Mouse (Mus musculus): ENCODE measurements around the gene Grb10. TPM values are rescaled to one million over a fixed set of nuclear protein-coding genes. Genes with fewer than 3 reads are reported as not detected.

Gene Grb10
- polyA plus RNA-seq, 1 experiment from 2014 or later: 144 TPM

GRCm38 (mm10) chr11:11968830-11969229 is 69.7 kb downstream of the Grb10 start:
- WGBS: 46% methylated on average over 6 of the region's 6 CpGs
- DNase-seq (ENCODE audit: low spot score, missing footprints) (no peak), ATAC-seq (ENCODE audit: low FRiP score) (no peak)
- H3K27me3 ChIP-seq (ENCODE audit: control insufficient read depth, insufficient read depth, low read length): no peaks in the 10 kb centered on the region
- H3K9me3 ChIP-seq (ENCODE audit: control insufficient read depth, low read length): peaks cover 4% of the 10 kb centered on the region; the same call in 1 of the 2 replicates
- H3K9ac ChIP-seq (ENCODE audit: low read length): no peak overlapping the region
- H3K4me1 ChIP-seq (ENCODE audit: control insufficient read depth, insufficient read depth, low read length): peaks cover 3% of the 10 kb centered on the region
- no peak overlapping the region for H3K27ac ChIP-seq (ENCODE audit: low read depth, low read length)
- H3K4me2 ChIP-seq: no peak overlapping the region
- H3K36me3 ChIP-seq (ENCODE audit: control insufficient read depth, insufficient read depth, low read length): peaks cover 5% of the 10 kb centered on the region
- no peak overlapping the region for H3K4me3 ChIP-seq (ENCODE audit: low read depth, low read length)

DNA sequence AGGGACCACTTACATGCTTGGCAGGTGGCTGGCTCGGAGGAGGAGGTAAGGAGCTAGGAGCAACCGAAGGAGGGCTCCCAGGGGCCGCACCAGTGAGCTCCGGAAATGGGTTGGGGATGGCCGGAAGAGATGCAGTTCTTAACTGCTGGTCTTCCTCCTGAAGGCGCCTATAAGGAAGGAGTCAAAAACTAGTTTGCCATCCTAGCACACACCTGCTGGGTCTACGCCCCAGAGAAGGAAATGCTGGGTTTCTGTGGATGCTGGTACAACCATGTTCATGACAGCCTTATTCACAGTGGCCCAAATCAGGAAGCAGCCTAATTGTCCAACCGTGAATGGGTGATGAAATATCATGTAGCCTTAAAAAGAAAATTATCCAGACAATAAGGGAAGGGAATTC is 71.0 kb downstream of the Grb10 start:
- Histone ChIP-seq H3K4me2 (no peak overlapping the region), H3K4me1 (ENCODE audit: control insufficient read depth, insufficient read depth, low read length) (peaks cover 6% of the 10 kb centered on the region; the same call in 1 of the 2 replicates), H3K27ac (ENCODE audit: low read depth, low read length) (no peak overlapping the region), H3K4me3 (ENCODE audit: low read depth, low read length) (no peak overlapping the region), H3K27me3 (ENCODE audit: control insufficient read depth, insufficient read depth, low read length) (no peaks in the 10 kb centered on the region), H3K9me3 (ENCODE audit: control insufficient read depth, low read length) (peaks cover 4% of the 10 kb centered on the region; the same call in 1 of the 2 replicates), H3K36me3 (ENCODE audit: control insufficient read depth, insufficient read depth, low read length) (peaks cover 5% of the 10 kb centered on the region), H3K9ac (ENCODE audit: low read length) (no peak overlapping the region)
- no peak for DNase-seq (ENCODE audit: low spot score, missing footprints)
- WGBS: 86% methylated on average over 8 of the region's 8 CpGs
- no peak for ATAC-seq (ENCODE audit: low FRiP score)

DNA sequence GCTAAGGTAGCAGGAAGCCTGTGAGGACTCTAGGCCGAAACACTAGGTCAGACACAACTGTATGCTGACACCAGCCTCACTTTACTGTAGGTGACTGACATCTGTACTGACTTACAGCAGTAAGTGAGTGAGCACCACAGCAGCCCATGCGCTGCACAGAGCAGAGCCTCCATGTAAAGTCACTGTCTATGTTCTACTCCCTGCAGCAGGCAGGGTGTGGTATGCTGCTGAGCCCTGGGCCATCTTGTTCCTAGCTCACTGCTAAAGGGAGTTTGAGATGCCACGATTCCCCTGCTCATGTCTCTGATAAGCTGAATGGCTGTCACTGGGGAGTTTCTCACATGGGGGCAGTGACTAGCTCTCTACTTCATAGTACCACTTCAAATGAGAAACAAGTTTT is 72.3 kb downstream of the Grb10 start:
- no peak for ATAC-seq (ENCODE audit: low FRiP score)
- no peak overlapping the region for H3K27ac ChIP-seq (ENCODE audit: low read depth, low read length)

DNA sequence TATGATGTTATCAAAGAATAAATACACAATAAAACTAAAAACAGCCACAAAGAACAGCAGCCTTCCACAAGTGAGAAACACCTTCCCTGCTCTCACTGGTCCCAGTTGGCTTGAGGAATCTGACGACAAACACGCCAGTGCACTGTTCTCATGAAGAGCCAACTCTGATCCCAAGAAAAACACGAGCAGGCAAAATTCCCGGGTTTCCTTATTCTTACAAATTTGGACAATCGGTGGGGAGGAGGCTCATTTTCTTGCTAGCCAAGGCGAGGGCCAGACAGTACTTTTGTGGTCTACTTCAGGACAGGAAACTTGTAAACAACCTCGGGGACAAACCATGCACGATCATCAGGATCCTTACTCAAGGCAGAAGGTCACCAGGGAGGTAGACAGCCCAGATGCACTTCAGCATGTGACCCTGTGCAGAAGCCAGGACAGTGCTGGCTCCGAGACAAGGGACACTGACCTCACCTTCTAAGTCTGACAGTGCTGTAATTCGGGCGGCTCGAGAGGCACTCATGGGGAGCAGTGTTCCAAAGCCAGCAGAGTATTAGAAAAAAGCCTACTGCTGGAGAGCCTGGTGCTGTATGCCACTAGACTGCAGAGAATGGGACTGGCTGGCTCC is 72.9 kb downstream of the Grb10 start:
- H3K27me3 ChIP-seq (ENCODE audit: control insufficient read depth, insufficient read depth, low read length): no peaks in the 10 kb centered on the region
- no peak overlapping the region for H3K4me3 ChIP-seq (ENCODE audit: low read depth, low read length)
- no peak overlapping the region for H3K27ac ChIP-seq (ENCODE audit: low read depth, low read length)
- H3K4me1 ChIP-seq (ENCODE audit: control insufficient read depth, insufficient read depth, low read length): peaks cover 9% of the 10 kb centered on the region
- peaks cover 3% of the 10 kb centered on the region for H3K36me3 ChIP-seq (ENCODE audit: control insufficient read depth, insufficient read depth, low read length)
- no peaks in the 10 kb centered on the region for H3K9me3 ChIP-seq (ENCODE audit: control insufficient read depth, low read length)
- no peak overlapping the region for H3K9ac ChIP-seq (ENCODE audit: low read length)
- ATAC-seq (ENCODE audit: low FRiP score) (no peak), DNase-seq (ENCODE audit: low spot score, missing footprints) (no peak)
- H3K4me2 ChIP-seq: no peak overlapping the region
- WGBS: 80% methylated on average over 12 of the region's 12 CpGs

More for the DNA sequence above, 72.3 kb downstream of the Grb10 start:
- peaks cover 6% of the 10 kb centered on the region; the same call in 1 of the 2 replicates for H3K4me1 ChIP-seq (ENCODE audit: control insufficient read depth, insufficient read depth, low read length)
- H3K9ac ChIP-seq (ENCODE audit: low read length): no peak overlapping the region
- H3K9me3 ChIP-seq (ENCODE audit: control insufficient read depth, low read length): peaks cover 4% of the 10 kb centered on the region; the same call in 1 of the 2 replicates
- WGBS: 94% methylated on average over 3 of the region's 3 CpGs
- DNase-seq (ENCODE audit: low spot score, missing footprints): no peak
- no peaks in the 10 kb centered on the region for H3K27me3 ChIP-seq (ENCODE audit: control insufficient read depth, insufficient read depth, low read length)
- peaks cover 3% of the 10 kb centered on the region for H3K36me3 ChIP-seq (ENCODE audit: control insufficient read depth, insufficient read depth, low read length)
- H3K4me2 ChIP-seq: no peak overlapping the region
- no peak overlapping the region for H3K4me3 ChIP-seq (ENCODE audit: low read depth, low read length)

DNA sequence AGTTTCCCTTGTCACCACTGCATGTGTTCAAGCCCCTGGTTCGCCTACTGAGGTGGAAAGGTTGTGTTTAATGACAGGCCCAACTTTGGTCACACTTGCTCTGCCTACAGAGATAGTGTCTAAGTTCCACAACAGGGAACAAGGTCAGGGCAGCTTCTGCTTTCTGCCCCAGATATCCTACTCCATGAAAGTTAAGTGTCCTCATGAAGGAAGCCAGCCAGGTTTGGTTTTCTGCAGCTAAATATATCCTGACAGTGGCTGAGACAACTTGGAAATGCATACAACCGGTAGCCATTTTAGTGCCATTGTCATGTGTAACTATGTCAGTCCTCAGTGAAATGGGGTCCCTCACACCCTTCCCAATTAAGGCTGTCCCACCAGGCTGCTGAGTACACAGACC is 73.8 kb downstream of the Grb10 start:
- Histone ChIP-seq H3K4me2 (no peak overlapping the region), H3K9me3 (ENCODE audit: control insufficient read depth, low read length) (no peaks in the 10 kb centered on the region), H3K4me3 (ENCODE audit: low read depth, low read length) (no peak overlapping the region), H3K36me3 (ENCODE audit: control insufficient read depth, insufficient read depth, low read length) (no peaks in the 10 kb centered on the region; the same call in 1 of the 2 replicates), H3K27ac (ENCODE audit: low read depth, low read length) (no peak overlapping the region), H3K4me1 (ENCODE audit: control insufficient read depth, insufficient read depth, low read length) (peaks cover 9% of the 10 kb centered on the region), H3K9ac (ENCODE audit: low read length) (no peak overlapping the region), H3K27me3 (ENCODE audit: control insufficient read depth, insufficient read depth, low read length) (no peaks in the 10 kb centered on the region)
- ATAC-seq (ENCODE audit: low FRiP score) (no peak), DNase-seq (ENCODE audit: low spot score, missing footprints) (no peak)
- WGBS: 98% methylated on average over 2 of the region's 2 CpGs

DNA sequence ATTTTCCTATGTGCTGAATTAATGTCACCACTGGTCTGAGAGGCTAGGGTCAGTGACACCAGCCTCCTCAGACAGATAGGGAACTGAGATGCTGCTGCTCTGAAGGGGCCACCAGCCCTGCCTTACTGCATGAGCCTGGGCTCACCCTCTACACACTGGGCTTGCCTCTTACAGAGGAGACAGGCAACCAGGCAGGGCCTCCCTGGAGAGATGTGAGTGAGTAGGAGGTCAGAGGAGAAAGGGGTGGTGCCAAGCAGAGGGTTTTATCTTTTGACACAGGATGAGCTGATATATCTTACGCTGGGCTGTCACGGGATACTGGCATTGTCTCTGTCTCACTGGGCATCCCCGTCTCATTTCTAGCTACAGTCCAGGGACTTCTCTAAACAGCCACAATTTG is 74.9 kb downstream of the Grb10 start:
- ATAC-seq (ENCODE audit: low FRiP score) (peak; percentile 49; the same call in 1 of the 2 replicates), DNase-seq (ENCODE audit: low spot score, missing footprints) (no peak)
- H3K27me3 ChIP-seq (ENCODE audit: control insufficient read depth, insufficient read depth, low read length): no peaks in the 10 kb centered on the region
- no peaks in the 10 kb centered on the region; the same call in 1 of the 2 replicates for H3K36me3 ChIP-seq (ENCODE audit: control insufficient read depth, insufficient read depth, low read length)
- H3K4me3 ChIP-seq (ENCODE audit: low read depth, low read length): no peak overlapping the region
- H3K4me1 ChIP-seq (ENCODE audit: control insufficient read depth, insufficient read depth, low read length): peaks cover 9% of the 10 kb centered on the region
- 72% methylated on average over 3 of the region's 3 CpGs for WGBS
- H3K27ac ChIP-seq (ENCODE audit: low read depth, low read length): no peak overlapping the region
- no peak overlapping the region for H3K9ac ChIP-seq (ENCODE audit: low read length)
- H3K4me2 ChIP-seq: no peak overlapping the region
- H3K9me3 ChIP-seq (ENCODE audit: control insufficient read depth, low read length): no peaks in the 10 kb centered on the region

- H3K4me1 ChIP-seq (ENCODE audit: control insufficient read depth, insufficient read depth, low read length): peaks cover 9% of the 10 kb centered on the region
- 88% methylated on average over 2 of the region's 2 CpGs for WGBS
- no peaks in the 10 kb centered on the region; the same call in 1 of the 2 replicates for H3K36me3 ChIP-seq (ENCODE audit: control insufficient read depth, insufficient read depth, low read length)
- H3K27me3 ChIP-seq (ENCODE audit: control insufficient read depth, insufficient read depth, low read length): no peaks in the 10 kb centered on the region
- H3K9me3 ChIP-seq (ENCODE audit: control insufficient read depth, low read length): no peaks in the 10 kb centered on the region
- no peak overlapping the region for H3K4me2 ChIP-seq
- H3K9ac ChIP-seq (ENCODE audit: low read length): no peak overlapping the region
- no peak overlapping the region for H3K27ac ChIP-seq (ENCODE audit: low read depth, low read length)
- DNase-seq (ENCODE audit: low spot score, missing footprints) (no peak), ATAC-seq (ENCODE audit: low FRiP score) (no peak)
- H3K4me3 ChIP-seq (ENCODE audit: low read depth, low read length): no peak overlapping the region
Observed at GRCm38 (mm10) chr11:11963065-11963464, 75.4 kb downstream of the Grb10 start.

GRCm38 (mm10) chr11:11962629-11962954 is 75.9 kb downstream of the Grb10 start:
- ATAC-seq (ENCODE audit: low FRiP score) (peak; percentile 59; the same call in 1 of the 2 replicates), DNase-seq (ENCODE audit: low spot score, missing footprints) (no peak)
- WGBS: 6% methylated on average over 5 of the region's 5 CpGs
- no peak overlapping the region for H3K4me3 ChIP-seq (ENCODE audit: low read depth, low read length)
- H3K9me3 ChIP-seq (ENCODE audit: control insufficient read depth, low read length): no peaks in the 10 kb centered on the region
- no peaks in the 10 kb centered on the region for H3K27me3 ChIP-seq (ENCODE audit: control insufficient read depth, insufficient read depth, low read length)
- H3K27ac ChIP-seq (ENCODE audit: low read depth, low read length): no peak overlapping the region
- peaks cover 9% of the 10 kb centered on the region for H3K4me1 ChIP-seq (ENCODE audit: control insufficient read depth, insufficient read depth, low read length)
- no peaks in the 10 kb centered on the region; the same call in 1 of the 2 replicates for H3K36me3 ChIP-seq (ENCODE audit: control insufficient read depth, insufficient read depth, low read length)
- H3K4me2 ChIP-seq: no peak overlapping the region
- no peak overlapping the region for H3K9ac ChIP-seq (ENCODE audit: low read length)

DNA sequence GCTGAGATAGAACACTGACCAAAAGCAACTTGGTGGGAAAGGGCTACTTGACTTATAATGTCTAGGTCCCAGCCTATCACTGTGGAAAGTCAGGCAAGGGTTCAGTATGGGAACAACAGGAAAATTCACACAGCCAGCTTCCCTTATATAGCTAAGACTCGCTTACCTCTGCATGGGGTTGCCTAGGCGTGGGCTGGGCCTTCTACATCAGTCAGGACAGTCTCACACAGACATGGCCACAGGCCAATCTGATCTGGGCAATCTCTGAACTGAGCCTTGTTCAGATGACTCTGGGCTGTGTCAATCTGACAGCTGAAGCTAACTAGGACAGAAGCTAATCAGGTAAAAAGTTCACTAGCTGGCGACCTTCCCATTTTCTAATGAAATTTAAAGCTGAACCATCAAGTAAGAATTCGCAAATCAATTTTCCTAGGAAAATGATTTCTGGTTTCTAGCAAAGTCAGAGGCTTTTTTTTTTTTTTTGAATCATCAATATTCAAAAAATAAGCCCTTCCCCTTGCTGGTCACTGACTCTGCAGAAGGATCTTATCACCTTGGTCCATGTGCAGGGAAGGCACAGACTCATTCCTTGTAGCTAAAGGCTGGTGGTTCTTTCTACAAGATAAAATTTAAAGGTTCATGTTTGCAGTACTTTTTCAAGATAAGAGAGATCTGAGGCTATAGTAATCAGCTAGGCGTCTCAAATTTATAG is 76.4 kb downstream of the Grb10 start:
- H3K36me3 ChIP-seq (ENCODE audit: control insufficient read depth, insufficient read depth, low read length): no peaks in the 10 kb centered on the region
- H3K4me1 ChIP-seq (ENCODE audit: control insufficient read depth, insufficient read depth, low read length): peaks cover 9% of the 10 kb centered on the region
- H3K9ac ChIP-seq (ENCODE audit: low read length): no peak overlapping the region
- no peak overlapping the region for H3K4me2 ChIP-seq
- 81% methylated on average over 5 of the region's 5 CpGs for WGBS
- H3K4me3 ChIP-seq (ENCODE audit: low read depth, low read length): no peak overlapping the region
- no peak for DNase-seq (ENCODE audit: low spot score, missing footprints)
- H3K9me3 ChIP-seq (ENCODE audit: control insufficient read depth, low read length): no peaks in the 10 kb centered on the region
- H3K27ac ChIP-seq (ENCODE audit: low read depth, low read length): no peak overlapping the region
- no peak for ATAC-seq (ENCODE audit: low FRiP score)
- no peaks in the 10 kb centered on the region for H3K27me3 ChIP-seq (ENCODE audit: control insufficient read depth, insufficient read depth, low read length)

Measured in midbrain, embryonic 11.5 days (tissue).